Mouse (Mus musculus) CH12.LX (cell line): ENCODE measurements at regions not wholly inside any gene's neighbourhood (a gene's known extent, or its start where the extent isn't known, plus 50 kb on each side); places are given as distances from the start of the nearest gene placed in this dataset.

ENCODE experiments used
- DNase-seq: peaks from one replicate; pipeline ENCODE4 v3.0.0-alpha.2; 2013; ENCODE audit errors: extremely low read depth
- H3K27ac ChIP-seq: 2 replicates; pipeline ENCODE4 v1.5.1; 2012; ENCODE audit warnings: low read depth, mild to moderate bottlenecking, control low read depth, moderate library complexity; ENCODE audit not compliant: insufficient read depth
- H3K27me3 ChIP-seq: replicated peaks from 2 replicates; pipeline ENCODE3; 2012; ENCODE audit warnings: inconsistent platforms
- H3K36me3 ChIP-seq, 2 experiments: replicated peaks in 1 of 2; 2 replicates each; pipeline versions ENCODE3 to v1.6.1; 2012; ENCODE audit warnings: inconsistent platforms in 1 of 2, low read length in 1 of 2, mild to moderate bottlenecking in 1 of 2, mixed read lengths in 1 of 2, moderate library complexity in 1 of 2; ENCODE audit not compliant: control insufficient read depth in 1 of 2, insufficient read depth in 1 of 2
- H3K4me1 ChIP-seq, 2 experiments: 2 replicates each; pipeline ENCODE4 v1.6.1; 2012; ENCODE audit warnings: inconsistent platforms in 1 of 2, moderate library complexity in 1 of 2; ENCODE audit not compliant: insufficient read depth in 2 of 2, control insufficient read depth in 1 of 2
- H3K4me2 ChIP-seq: 2 replicates; pipeline ENCODE4 v1.6.1; 2012; ENCODE audit warnings: low read depth, mild to moderate bottlenecking, control low read depth; ENCODE audit not compliant: poor library complexity, insufficient read depth, severe bottlenecking
- H3K4me3 ChIP-seq, 3 experiments: fragments of 150-350 bp in 1 of 3; sonication (generic) in 1 of 3; replicated peaks in 1 of 3; 2 replicates each; pipeline versions ENCODE3 to v1.5.1; 2011 to 2012; ENCODE audit warnings: low read depth in 2 of 3, low read length in 2 of 3, mild to moderate bottlenecking in 2 of 3, moderate library complexity in 2 of 3, control low read depth in 1 of 3, improper control_type of control experiment in 1 of 3, inconsistent platforms in 1 of 3, mixed read lengths in 1 of 3; ENCODE audit not compliant: poor library complexity in 1 of 3
- H3K79me2 ChIP-seq: replicated peaks from 2 replicates; pipeline ENCODE4 v1.6.1; 2012; ENCODE audit warnings: mild to moderate bottlenecking, moderate library complexity; ENCODE audit not compliant: control insufficient read depth, poor library complexity, insufficient read depth, severe bottlenecking; ENCODE audit errors: extremely low read depth
- H3K9ac ChIP-seq: 2 replicates; pipeline ENCODE4 v1.6.1; 2012; ENCODE audit warnings: low read depth, mild to moderate bottlenecking, control low read depth, moderate library complexity; ENCODE audit not compliant: insufficient read depth
- H3K9me3 ChIP-seq: replicated peaks from 2 replicates; pipeline ENCODE3; 2012; ENCODE audit warnings: low read length, inconsistent platforms, mixed read lengths
- CHD2 ChIP-seq: IDR thresholded peaks from 2 replicates; pipeline ENCODE4 v1.6.1; 2011; ENCODE audit warnings: low read length, improper control_type of control experiment
- CTCF ChIP-seq, 2 experiments: IDR thresholded peaks in 1 of 2; conservative IDR thresholded peaks in 1 of 2; 2 replicates each; pipeline ENCODE4 v1.5.1; 2011 to 2012; ENCODE audit warnings: low read depth in 2 of 2, low read length in 2 of 2, improper control_type of control experiment in 1 of 2, inconsistent platforms in 1 of 2, mild to moderate bottlenecking in 1 of 2, moderate library complexity in 1 of 2
- EP300 ChIP-seq: IDR thresholded peaks from 2 replicates; pipeline ENCODE4 v1.6.1; 2011; ENCODE audit warnings: low read length, improper control_type of control experiment
- ETS1 ChIP-seq: conservative IDR thresholded peaks from 2 replicates; pipeline ENCODE4 v1.6.1; 2012; ENCODE audit warnings: low read depth, mild to moderate bottlenecking, inconsistent platforms, low read length, improper control_type of control experiment, moderate library complexity
- HCFC1 ChIP-seq: IDR thresholded peaks from 2 replicates; pipeline ENCODE4 v1.6.1; 2012; ENCODE audit warnings: low read depth, mild to moderate bottlenecking, inconsistent platforms, low read length, improper control_type of control experiment
- IRF4 ChIP-seq: IDR thresholded peaks from 2 replicates; pipeline ENCODE4 v1.6.1; 2014; ENCODE audit warnings: low read depth, mild to moderate bottlenecking, inconsistent platforms, low read length, improper control_type of control experiment
- JUND ChIP-seq: conservative IDR thresholded peaks from 2 replicates; pipeline ENCODE4 v1.6.1; 2011; ENCODE audit warnings: low read depth, low read length, improper control_type of control experiment
- KAT2A ChIP-seq: IDR thresholded peaks from 2 replicates; pipeline ENCODE4 v1.6.1; 2012; ENCODE audit warnings: low read length, improper control_type of control experiment, inconsistent platforms; ENCODE audit not compliant: insufficient replicate concordance
- MAFK ChIP-seq: IDR thresholded peaks from 2 replicates; pipeline ENCODE4 v1.6.1; 2011; ENCODE audit warnings: low read length, improper control_type of control experiment; ENCODE audit not compliant: insufficient replicate concordance
- MAX ChIP-seq: IDR thresholded peaks from 2 replicates; pipeline ENCODE4 v1.6.1; 2011; ENCODE audit warnings: low read length, improper control_type of control experiment
- MAZ ChIP-seq: IDR thresholded peaks from 2 replicates; pipeline ENCODE4 v1.6.1; 2012; ENCODE audit warnings: low read depth, mild to moderate bottlenecking, inconsistent platforms, low read length, improper control_type of control experiment, moderate library complexity
- MEF2A ChIP-seq: IDR thresholded peaks from 2 replicates; pipeline ENCODE4 v1.6.1; 2014; ENCODE audit warnings: low read depth, mild to moderate bottlenecking, inconsistent platforms, low read length, improper control_type of control experiment, borderline replicate concordance
- MXI1 ChIP-seq: IDR thresholded peaks from 2 replicates; pipeline ENCODE4 v1.6.1; 2011; ENCODE audit warnings: mild to moderate bottlenecking, low read depth, low read length, improper control_type of control experiment
- MYC ChIP-seq: IDR thresholded peaks from 2 replicates; pipeline ENCODE4 v1.6.1; 2011; ENCODE audit warnings: low read depth, mild to moderate bottlenecking, improper control_type of control experiment, low read length
- NELFE ChIP-seq: IDR thresholded peaks from 2 replicates; pipeline ENCODE4 v1.6.1; 2011; ENCODE audit warnings: low read depth, low read length, improper control_type of control experiment
- NRF1 ChIP-seq: IDR thresholded peaks from 2 replicates; pipeline ENCODE4 v1.6.1; 2014; ENCODE audit warnings: low read depth, mild to moderate bottlenecking, inconsistent platforms, low read length, improper control_type of control experiment, moderate library complexity
- PAX5 ChIP-seq: IDR thresholded peaks from 2 replicates; pipeline ENCODE4 v1.6.1; 2012; ENCODE audit warnings: low read length, inconsistent platforms, mixed read lengths
- POLR2A ChIP-seq: IDR thresholded peaks from 2 replicates; pipeline ENCODE4 v1.6.1; 2011; ENCODE audit warnings: low read depth, mild to moderate bottlenecking, improper control_type of control experiment, low read length
- RAD21 ChIP-seq: IDR thresholded peaks from 2 replicates; pipeline ENCODE4 v1.6.1; 2011; ENCODE audit warnings: low read depth, mild to moderate bottlenecking, low read length, improper control_type of control experiment, moderate library complexity
- RCOR1 ChIP-seq: conservative IDR thresholded peaks from 2 replicates; pipeline ENCODE4 v1.6.1; 2012; ENCODE audit warnings: low read depth, mild to moderate bottlenecking, inconsistent platforms, low read length, improper control_type of control experiment
- SMC3 ChIP-seq: IDR thresholded peaks from 2 replicates; pipeline ENCODE4 v1.6.1; 2011; ENCODE audit warnings: low read depth, low read length, improper control_type of control experiment
- TCF12 ChIP-seq: IDR thresholded peaks from 2 replicates; pipeline ENCODE4 v1.6.1; 2014; ENCODE audit warnings: low read depth, mild to moderate bottlenecking, inconsistent platforms, low read length, improper control_type of control experiment
- UBTF ChIP-seq: IDR thresholded peaks from 2 replicates; pipeline ENCODE4 v1.6.1; 2012; ENCODE audit warnings: low read depth, mild to moderate bottlenecking, inconsistent platforms, low read length, improper control_type of control experiment, moderate library complexity
- USF1 ChIP-seq: IDR thresholded peaks from 2 replicates; pipeline ENCODE4 v1.6.1; 2014; ENCODE audit warnings: low read depth, mild to moderate bottlenecking, inconsistent platforms, low read length, improper control_type of control experiment
- ZKSCAN1 ChIP-seq: IDR thresholded peaks from 2 replicates; pipeline ENCODE4 v1.6.1; 2012; ENCODE audit warnings: low read depth, inconsistent platforms, low read length, improper control_type of control experiment, borderline replicate concordance
- ZMIZ1 ChIP-seq: IDR thresholded peaks from 2 replicates; pipeline ENCODE4 v1.6.1; 2012; ENCODE audit warnings: low read depth, mild to moderate bottlenecking, inconsistent platforms, low read length, improper control_type of control experiment
- ZNF384 ChIP-seq: IDR thresholded peaks from 2 replicates; pipeline ENCODE4 v1.6.1; 2012; ENCODE audit warnings: low read depth, low read length, improper control_type of control experiment, inconsistent platforms
- dilution Hi-C: fragments of 300-500 bp; cut with MboI; formaldehyde crosslinking; loops from 2 replicates; pipeline ENCODE4 v1.14.3; 2020; ENCODE audit warnings: low sequenced_read_pairs; ENCODE audit not compliant: extremely low pct_unique_long_range_greater_than_20kb, extremely low pct_ligation_motif_present
- in situ Hi-C: fragments of 300-500 bp; cut with MboI; formaldehyde crosslinking; loops from 3 replicates; pipeline ENCODE4 v1.14.3; 2019; ENCODE audit warnings: low sequenced_read_pairs, low pct_ligation_motif_present, low pct_unique_long_range_greater_than_20kb, mixed read lengths

DNA sequence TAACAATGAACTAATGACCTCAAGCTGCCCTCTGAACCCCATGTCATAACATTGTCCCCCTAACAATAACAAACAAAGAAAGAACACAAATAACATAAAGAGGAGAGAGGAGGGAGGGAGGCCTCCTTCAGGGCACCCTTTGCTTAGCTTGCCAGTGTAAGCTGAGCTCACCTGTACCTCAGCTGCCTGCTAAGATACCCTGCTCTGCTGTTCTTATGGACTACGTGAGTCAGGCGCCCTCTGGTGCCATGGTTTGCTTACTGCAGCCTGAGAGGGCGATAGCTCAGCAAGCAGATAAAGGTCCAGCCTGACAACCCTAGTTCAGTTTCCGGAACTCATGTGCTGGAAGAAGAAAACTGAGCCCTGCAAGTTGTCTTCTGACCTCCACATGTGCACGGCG is 67.8 kb upstream of the Slc25a33 start:
- H3K9me3 ChIP-seq: peaks cover 9% of the 10 kb centered on the region
- H3K4me1 ChIP-seq: no peaks in the 10 kb centered on the region
- H3K36me3 ChIP-seq: no peaks in the 10 kb centered on the region
- no peak for TF ChIP-seq MYC
- TF ChIP-seq CTCF (conservative IDR thresholded peaks at IDR 0.05 in 1 of 2, IDR thresholded peaks at IDR 0.05 in 1 of 2; ENCODE audit: low read depth in 2 of 2, low read length in 2 of 2): peak; percentile 37 to 61; a peak in 3 of 4 replicates
- no peak for TF ChIP-seq TCF12
- TF ChIP-seq ZNF384: no peak
- peak; percentile 71 for TF ChIP-seq SMC3
- no peak for TF ChIP-seq MAX
- TF ChIP-seq MXI1: no peak
- TF ChIP-seq POLR2A: no peak
- TF ChIP-seq RCOR1: no peak
- no peak for TF ChIP-seq HCFC1
- TF ChIP-seq MAZ: no peak
- TF ChIP-seq MEF2A: no peak
- TF ChIP-seq IRF4: no peak
- TF ChIP-seq NELFE: no peak
- TF ChIP-seq RAD21: peak; percentile 37
- TF ChIP-seq KAT2A: no peak
- no peak for TF ChIP-seq PAX5
- TF ChIP-seq JUND: no peak
- TF ChIP-seq ZKSCAN1: no peak
- TF ChIP-seq ZMIZ1: no peak
- no peak for TF ChIP-seq ETS1
- no peak for TF ChIP-seq NRF1
- no peak for TF ChIP-seq CHD2
- no peak for TF ChIP-seq EP300
- TF ChIP-seq MAFK: no peak
- TF ChIP-seq UBTF: no peak
- TF ChIP-seq USF1: no peak
- TF ChIP-seq, all 38 proteins: peak for 3
- DNase-seq: peak; percentile 47
- Histone ChIP-seq H3K9ac (no peak overlapping the region), H3K27me3 (peaks cover 33% of the 10 kb centered on the region), H3K4me2 (no peak overlapping the region), H3K27ac (no peak overlapping the region), H3K79me2 (no peaks in the 10 kb centered on the region), H3K4me3 (no peak overlapping the region)
- in situ Hi-C loops: no loop called here
- dilution Hi-C loops: no loop called here
